Mouse (Mus musculus): Measurements from ENCODE around the gene Surf4.
"Not testable (repeated sequence)": the region's sequence is repeated elsewhere in the genome, so short reads cannot be mapped to it uniquely, and the experiment has no call there.

Gene Surf4

DNA sequence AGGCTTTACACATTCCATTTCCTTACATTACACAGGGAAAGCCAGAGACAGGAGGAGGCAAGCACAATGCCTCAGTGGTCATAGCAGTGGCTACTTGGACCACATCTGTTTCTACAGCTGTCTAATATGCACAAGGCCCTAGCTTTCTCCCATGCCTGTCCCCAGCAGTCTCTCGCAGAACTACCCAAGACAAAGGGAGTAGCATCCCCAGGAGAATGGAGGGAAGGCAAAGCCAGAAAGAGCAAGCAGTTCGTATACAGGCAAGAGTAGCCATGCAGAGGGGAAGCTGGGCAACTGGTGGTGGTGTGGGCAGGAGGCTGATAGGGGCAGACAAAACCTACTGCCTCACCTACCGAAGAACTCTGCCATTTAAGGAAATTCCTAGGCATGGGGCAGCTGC, 27.3 kb downstream of the Surf4 start:
- DNase-seq (ENCODE audit: extremely low read depth, insufficient read length, low spot score) = no peak

DNA sequence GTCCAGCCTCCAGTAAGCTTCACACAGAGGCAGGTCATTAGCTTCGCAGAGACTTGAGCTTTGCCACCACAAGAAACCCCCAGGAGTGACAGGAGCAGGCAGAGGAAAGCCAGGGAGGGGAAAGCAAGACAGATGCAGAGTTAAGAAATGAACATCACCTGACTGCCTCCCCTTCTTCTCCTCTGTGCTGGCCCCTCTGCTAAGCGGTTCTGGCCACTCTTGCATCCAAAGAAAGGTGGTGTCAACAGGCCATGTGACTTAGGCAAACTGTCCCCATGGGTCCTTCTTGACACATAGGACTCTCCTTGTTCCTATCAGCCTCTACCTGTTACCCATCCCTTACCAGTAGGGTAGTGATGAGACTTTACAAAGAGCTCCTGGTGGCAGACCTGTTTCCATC, 27.8 kb downstream of the Surf4 start:
- DNase-seq (ENCODE audit: extremely low read depth, insufficient read length, low spot score) = no peak

DNA sequence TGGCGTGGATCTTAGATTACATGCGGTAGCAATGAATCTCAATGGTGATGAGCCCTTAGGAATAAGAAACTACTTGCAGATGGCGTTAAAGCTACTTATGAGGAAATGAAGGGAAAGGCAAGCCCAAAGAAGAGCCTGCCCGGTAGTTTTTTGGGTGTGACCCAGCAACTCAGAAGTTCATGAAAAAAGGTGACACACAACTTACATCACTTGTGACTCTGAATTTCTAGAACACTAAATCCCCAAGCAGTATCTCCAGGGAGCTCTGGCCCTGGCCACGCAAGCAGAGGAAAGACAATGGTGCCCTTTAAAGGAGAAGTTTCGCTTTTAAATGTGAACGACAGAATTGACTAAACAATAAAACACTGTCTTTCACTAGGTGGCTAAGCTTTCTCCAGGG, 30.4 kb downstream of the Surf4 start:
- DNase-seq (ENCODE audit: extremely low read depth, insufficient read length, low spot score) = no peak

DNA sequence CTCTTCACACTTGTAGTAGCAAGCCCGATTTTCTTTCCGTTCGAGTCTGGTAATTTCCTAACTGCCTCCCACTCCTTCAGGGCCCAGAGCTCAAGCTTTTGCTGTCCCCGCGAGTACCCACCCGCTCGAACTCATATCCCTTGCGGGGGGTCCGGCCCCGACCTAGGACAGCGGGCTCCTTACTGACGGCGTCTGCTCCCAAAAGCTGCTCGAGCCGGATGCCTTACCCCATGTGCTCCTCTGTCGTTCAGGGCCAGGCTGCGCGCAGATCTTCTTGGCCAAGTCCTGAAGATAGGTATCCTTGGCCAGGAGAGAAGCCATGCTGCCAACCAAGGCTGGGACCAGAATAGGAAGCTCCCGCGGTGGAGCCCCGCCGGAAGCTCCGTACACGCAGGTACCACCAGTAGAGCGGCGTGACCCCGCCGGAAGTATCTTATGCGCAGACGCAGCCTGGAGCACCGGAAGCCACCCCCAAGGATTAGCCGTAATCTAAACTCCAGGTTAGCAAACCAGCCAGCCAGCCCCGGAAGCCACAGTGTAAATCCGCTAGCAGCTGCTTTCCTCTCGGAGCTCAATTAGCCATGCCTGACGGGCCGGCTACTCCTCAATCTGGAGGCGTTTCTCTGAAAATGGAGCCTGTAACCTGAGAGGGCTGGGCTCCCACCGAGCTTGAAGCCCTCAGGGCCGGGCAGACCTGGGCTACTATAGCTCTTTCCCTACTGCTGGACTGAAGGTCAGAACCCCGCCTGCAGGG, 31.1 kb downstream of the Surf4 start, which contains the start of gene Surf6:
Gene Surf6 (minus strand): TSS at position 413 of the 754 bp plus-strand sequence.
- peak; percentile 89 for DNase-seq (ENCODE audit: extremely low read depth, insufficient read length, low spot score)

DNA sequence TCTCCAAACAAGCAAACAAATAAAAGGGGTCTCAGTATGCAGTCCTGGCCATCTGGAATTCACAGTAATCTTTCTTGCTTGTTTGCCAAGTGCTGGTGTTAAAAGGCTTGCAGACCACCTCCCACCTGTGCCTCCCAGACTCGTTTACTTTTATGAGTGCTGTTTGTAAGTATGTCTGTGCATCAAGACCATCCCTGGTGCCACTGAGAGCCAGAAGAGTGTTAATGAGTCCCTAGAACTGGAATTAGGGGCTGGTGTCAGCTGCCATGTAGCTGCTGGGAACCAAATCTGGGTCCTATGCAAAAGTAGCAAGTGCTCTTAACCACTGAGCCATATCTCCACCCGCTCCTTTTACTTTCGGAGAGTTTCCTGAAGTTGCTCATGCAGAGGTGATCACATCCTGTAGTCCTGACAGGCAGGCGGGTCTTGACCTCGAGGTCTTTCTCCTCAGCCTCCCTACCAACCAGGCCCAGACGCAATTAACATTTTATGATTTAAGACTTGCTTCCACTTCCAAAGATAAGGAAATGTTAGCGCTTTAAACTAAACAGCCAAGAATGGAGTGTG, 31.8 kb downstream of the Surf4 start:
- DNase-seq (ENCODE audit: extremely low read depth, insufficient read length, low spot score) = no peak

DNA sequence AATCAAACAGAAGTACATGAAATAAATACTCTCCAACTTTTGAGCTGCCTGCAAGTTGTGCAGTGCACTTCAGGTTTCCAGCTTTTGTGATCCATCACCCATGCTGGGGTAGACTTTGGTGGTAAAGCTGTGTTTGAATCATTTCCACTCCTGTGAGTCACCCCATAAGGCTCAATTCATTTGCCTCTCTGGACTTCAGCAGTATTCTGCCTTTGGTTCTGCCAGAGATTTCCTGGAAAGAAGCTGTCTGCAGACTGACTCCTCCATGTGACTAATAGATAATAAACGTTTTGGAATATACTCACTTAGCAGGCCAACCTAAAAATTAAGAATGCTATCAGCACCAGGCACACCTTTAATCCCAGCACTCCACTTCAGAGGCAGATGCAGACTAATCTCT, 33.0 kb downstream of the Surf4 start:
- no peak for DNase-seq (ENCODE audit: extremely low read depth, insufficient read length, low spot score)

DNA sequence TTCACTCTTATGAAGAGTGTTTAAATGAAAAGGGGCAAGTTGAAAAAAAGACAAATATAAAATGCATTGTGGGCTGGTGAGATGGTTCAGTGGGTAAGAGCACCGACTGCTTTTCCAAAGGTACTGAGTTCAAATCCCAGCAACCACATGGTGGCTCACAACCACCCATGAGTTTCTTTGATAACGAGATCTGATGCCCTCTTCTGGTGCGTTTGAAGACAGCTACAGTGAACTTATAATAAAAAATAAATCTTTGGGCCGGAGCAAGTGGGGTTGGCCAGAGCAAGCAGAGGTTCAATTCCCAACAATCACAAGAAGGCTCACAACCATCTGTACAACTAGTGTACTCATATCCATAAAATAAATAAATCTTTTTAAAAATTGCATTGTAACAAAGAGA, 37.8 kb downstream of the Surf4 start:
- no peak for DNase-seq (ENCODE audit: extremely low read depth, insufficient read length, low spot score)

DNA sequence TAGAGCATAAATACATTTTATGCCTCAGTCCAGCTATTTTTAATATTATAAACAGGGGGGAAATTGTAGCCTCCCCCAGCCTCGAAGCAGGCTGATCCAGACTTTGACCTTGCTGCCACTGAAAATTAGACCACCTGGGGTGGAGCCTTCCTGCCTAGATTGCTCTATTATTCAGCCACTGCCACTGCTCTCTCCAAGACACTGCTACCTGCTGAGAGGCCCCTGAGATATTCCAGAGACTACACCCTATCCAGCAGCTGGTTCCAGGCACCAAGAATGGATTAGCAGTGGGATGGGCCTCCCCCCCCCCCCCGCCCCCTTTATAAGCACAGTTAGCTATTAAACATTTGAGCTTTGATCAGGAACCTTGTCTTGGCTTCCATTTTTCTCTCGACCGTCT, 47.6 kb downstream of the Surf4 start:
- not testable (repeated sequence) for DNase-seq (ENCODE audit: extremely low read depth, insufficient read length, low spot score)

DNA sequence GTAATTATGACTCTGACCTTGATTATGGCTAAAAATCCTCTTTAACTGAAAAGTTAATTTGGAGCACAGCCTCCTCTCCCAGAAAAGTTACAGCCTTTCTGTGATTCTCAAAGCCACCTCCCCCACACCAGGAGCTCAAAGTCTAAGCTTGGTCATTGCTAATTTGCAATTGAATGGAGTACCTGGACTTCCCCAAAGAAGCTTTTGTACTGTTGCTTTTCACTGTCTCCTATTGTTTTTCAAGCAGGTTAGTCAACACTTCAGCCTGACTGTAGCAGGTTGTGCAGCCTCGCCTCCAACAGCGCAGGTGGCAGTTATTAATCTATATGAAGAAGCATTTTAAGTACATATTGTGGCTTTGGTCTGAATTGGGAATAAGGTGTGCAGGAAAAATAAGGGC, 48.2 kb downstream of the Surf4 start:
- not testable (repeated sequence) for DNase-seq (ENCODE audit: extremely low read depth, insufficient read length, low spot score)

DNA sequence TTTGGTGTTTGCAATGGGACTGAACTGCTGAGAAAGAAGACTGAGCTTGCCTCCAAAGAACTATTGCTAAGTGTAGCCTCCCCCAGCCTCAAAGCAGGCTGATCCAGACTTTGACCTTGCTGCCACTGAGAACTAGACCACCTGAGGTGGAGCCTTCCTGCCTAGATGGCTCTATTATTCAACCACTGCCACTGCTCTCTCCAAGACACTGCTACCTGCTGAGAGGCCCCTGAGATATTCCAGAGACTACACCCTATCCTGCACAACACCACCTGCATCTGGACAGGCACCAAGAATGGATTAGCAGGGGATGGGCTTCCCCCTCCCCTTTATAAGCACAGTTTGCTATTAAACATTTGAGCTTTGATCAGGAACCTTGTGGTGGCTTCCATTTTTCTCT, 55.2 kb downstream of the Surf4 start:
- no peak for DNase-seq (ENCODE audit: extremely low read depth, insufficient read length, low spot score)

DNA sequence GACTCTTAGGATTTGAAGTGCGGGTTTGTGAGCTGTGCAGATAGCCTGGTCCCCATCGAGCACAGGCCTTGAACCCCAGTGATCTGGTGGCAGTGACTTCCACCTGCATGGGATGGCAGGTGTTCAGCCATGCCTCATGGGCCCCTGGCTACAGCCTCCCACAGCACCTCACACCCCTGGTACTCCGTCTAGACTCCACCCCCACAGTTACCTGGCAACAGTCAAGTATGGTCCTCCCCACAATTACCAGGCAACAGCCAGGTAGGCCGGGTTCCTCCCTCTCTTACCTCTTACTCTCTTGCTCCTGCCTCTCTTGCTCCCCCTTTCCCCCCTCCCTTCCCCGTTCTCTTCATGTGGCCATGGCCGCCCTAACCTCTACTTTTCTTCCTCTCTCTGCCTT, 63.1 kb downstream of the Surf4 start:
- DNase-seq (ENCODE audit: extremely low read depth, insufficient read length, low spot score) = no peak
